Mouse (Mus musculus): ENCODE results near the gene Ctsz.

The Ctsz gene

GRCm38 (mm10) chr2:174391936-174392335, 46.9 kb downstream of the Ctsz start:
- no peak for DNase-seq

GRCm38 (mm10) chr2:174381021-174381420, 57.8 kb downstream of the Ctsz start:
- DNase-seq: no peak
